Mouse (Mus musculus) retina, postnatal 7 days (tissue): ENCODE measurements around the gene Sco1.
"Not testable (repeated sequence)": the region's sequence is repeated elsewhere in the genome, so short reads cannot be mapped to it uniquely, and the experiment has no call there.

Experiments
- DNase-seq: peaks from one replicate; pipeline ENCODE4 v3.0.0-alpha.2; 2012; ENCODE audit warnings: low read depth, low spot score

The Sco1 gene

DNA sequence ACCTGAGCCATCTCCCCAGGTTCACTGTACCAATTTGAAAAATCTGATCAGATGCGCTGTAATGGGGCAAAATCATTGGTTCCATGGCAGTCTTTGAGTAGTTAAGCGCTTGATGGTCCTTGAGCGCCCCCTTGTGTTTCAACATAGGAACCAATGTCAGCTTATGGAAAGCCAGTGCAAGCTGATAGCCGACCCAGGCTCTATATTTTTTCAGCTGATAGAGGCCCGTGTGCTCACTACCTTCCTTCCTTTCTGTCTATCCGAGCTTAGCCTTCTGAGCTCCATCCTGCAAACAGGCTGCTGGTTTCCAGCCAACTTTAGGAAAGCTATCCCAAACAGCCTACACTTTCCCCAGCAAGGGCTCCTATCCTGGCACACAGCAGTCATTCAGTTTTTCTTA lies 33.0 kb downstream of the Sco1 start:
- DNase-seq: peak; percentile 73

DNA sequence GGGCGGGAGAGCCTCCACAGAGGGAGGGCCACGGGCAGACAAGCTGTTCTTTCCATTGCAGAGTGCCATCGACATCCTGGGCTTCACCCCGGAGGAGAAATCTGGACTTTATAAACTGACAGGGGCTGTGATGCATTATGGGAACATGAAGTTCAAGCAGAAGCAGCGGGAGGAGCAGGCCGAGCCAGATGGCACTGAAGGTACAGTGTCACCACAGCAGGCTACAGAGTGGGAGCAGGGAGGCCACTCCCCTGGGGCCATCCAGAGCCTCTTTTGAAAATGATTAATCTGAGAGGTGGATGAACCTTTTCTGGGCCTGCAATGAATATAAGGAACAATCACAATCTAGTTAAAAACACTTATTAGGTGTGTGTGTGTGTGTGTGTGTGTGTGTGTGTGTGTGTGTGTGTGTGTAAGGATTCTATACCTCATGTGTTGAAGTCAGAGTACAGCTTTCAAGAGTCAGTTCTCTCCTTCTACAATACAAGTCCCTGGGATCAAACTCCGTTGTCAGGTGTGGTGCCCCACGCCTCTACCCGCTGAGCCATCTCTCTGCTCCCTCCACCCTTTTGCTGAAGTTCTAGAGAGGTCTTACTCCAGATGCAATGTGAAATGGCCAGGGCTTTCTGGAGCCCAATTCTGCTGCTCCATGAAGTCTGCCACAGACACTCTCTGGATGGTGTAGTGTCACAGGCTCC lies 34.1 kb downstream of the Sco1 start:
- DNase-seq: no peak

- no peak for DNase-seq
Measured at GRCm38 (mm10) chr11:67087225-67087624, 34.8 kb downstream of the Sco1 start.

GRCm38 (mm10) chr11:67092354-67092753 lies 39.9 kb downstream of the Sco1 start:
- DNase-seq: not testable (repeated sequence)

DNA sequence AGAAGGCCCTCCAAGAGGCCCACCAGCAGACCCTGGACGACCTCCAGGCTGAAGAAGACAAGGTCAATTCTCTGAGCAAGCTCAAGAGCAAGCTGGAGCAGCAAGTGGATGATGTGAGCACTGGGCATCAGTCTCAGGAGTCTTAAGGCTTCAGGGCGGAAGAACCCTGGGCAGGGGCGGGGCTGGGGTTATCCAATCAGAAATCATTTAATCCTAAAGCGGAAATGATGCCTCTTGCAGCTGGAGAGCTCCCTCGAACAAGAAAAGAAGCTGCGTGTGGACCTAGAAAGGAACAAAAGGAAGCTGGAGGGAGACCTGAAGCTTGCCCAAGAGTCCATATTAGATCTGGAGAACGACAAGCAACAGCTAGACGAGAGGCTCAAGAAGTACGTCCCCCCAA lies 40.7 kb downstream of the Sco1 start:
- no peak for DNase-seq

GRCm38 (mm10) chr11:67093652-67094051 lies 41.2 kb downstream of the Sco1 start:
- DNase-seq: no peak

DNA sequence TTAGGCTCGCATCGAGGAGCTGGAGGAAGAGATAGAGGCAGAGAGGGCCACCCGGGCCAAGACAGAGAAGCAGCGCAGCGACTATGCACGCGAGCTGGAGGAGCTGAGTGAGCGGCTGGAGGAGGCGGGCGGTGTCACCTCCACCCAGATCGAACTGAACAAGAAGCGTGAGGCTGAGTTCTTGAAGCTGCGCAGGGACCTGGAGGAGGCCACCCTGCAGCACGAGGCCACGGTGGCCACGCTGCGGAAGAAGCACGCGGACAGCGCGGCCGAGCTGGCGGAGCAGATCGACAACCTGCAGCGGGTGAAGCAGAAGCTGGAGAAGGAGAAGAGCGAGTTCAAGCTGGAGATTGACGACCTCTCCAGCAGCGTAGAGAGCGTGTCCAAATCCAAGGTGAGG lies 42.0 kb downstream of the Sco1 start:
- DNase-seq: no peak

- DNase-seq: no peak
Measured at GRCm38 (mm10) chr11:67097709-67098108, 45.2 kb downstream of the Sco1 start.

DNA sequence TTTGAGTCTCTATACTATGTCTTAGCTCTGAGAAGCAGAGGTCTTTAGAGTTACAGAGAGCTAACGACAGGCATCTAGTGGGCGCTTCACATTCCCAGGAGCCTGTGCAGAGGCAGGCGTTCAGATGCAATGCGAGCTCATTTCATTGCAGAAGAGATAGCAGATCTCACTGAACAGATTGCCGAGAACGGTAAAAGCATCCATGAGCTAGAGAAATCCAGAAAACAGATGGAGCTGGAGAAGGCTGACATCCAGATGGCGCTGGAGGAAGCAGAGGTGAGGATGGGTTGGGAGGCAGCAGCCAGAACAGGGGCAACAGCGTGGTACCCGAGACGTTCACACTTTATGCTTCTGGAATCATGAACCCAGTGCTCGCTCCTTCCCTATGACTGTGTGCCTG lies 46.0 kb downstream of the Sco1 start:
- no peak for DNase-seq

DNA sequence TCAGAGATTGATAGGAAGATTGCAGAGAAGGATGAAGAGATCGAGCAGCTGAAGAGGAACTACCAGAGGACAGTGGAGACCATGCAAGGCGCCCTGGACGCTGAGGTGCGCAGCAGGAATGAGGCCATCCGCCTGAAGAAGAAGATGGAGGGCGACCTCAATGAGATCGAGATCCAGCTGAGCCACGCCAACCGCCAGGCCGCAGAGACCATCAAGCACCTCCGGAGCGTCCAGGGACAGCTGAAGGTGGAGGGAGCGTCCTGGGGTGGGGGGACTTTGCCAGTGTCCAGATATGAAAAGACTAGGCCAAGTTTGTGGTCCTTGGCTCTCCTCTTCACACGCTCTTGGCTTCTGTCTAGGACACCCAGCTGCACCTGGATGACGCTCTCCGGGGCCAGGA lies 46.8 kb downstream of the Sco1 start:
- no peak for DNase-seq

DNA sequence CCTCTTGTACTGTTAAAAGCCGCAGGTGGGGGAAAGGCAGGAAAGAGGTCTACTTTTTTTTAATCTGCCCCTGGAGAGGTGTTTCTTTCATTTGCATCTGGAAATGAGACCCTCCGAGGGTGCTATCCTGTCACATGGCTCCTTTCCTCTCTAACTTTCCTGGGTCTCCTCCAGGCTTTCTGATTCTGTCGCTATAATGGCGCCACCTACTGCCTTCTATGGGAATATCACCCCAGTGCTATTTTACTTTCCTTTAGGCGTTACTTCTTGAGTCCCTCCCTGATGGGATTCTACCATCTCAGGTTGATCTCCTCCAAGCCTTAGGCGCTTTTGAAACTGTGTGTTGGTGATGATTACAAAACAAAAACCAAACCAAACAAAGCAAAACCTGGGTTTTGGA lies 47.7 kb downstream of the Sco1 start:
- no peak for DNase-seq

DNA sequence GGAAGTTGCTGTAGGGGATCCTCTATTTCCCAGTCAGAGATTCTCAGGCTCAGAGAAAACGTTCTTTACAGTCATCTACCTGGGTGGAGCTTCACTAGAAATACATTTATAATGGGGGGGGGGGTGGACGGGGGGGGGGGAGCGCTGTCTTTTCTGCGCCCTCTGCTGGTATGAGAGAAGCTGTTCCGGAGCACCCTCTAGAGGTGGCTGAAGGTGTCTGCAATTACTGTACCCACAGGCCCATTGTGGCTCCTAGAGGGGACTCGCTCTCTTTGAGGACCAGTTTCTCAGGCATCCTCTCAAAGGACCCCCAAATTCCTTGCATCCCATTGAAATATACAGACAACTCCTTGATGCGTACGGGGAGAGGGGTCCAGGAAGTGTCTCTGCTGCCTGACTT lies 49.2 kb downstream of the Sco1 start:
- DNase-seq: peak; percentile 48

DNA sequence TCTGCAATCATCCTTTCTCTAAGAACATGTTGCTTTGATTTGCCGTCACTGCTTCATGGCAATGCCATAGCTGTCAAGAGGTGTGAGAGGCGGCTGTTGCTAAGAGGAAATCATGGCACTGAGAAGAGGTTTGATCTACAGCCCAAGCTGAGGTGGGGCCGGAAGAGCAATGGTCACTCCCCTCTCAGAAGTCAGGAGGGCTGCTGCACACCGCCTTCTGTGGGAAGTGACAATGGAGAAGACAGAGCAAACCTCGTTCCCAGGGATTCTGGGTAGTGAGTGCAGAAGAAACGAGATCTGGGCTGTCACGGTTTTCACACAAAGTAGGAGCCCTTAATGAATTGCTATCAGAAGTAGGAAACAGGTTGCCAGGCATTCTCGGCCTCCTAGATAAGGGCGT lies 50.8 kb downstream of the Sco1 start:
- no peak for DNase-seq

DNA sequence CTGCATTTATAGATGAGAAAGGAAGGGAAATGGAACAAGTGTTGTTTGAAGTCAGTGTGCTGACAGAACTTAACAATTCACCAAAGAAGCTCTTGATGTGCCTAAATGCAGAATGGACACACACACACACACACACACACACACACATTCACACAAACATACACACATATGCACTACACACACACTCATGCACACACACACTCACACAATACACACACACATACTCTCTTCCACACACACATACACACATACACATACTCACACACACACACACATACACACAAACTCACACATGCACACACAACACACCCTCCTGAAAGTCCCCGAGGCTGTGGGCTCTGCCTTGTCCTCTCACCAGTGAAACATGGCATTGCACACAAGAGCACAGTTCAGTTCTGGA lies 51.8 kb downstream of the Sco1 start:
- no peak for DNase-seq

DNA sequence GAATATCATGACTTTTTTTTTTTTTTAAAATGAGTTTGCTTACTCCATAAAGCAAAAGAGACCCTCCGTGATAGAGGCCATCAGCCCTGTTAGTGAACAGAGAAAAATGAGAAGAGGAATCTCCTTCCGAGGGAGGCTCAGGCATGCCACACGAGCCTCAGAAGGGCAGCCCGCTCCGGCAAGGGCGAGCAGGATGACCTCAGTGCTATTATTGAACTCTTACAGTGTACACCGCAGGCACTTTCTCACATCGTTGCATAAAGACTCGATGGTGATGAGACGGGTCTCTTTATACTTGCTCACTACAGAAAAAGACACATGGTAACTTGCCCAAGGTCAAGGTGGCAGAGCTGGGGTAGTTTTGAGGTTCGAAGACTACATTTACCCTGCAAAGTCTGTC lies 52.2 kb downstream of the Sco1 start:
- DNase-seq: no peak

DNA sequence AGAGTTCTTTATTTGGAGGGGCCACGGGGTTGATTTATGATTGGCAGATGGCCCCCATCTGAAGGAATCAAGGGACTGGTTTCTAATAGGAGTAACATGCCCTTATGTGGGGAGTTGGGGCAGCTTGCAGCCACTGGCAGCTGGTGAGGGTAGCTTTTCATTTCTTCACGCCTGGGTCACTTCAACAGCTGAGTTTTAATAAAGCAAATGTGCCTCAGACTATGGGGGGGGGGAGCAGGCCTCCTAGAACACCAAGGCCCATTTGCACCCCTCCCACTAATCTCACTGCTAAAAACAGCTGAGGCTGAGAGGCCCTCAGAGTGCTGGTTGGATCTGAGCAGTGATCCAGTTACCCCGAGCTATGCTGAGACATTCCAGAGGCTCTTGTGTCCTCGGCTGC lies 53.2 kb downstream of the Sco1 start:
- no peak for DNase-seq

DNA sequence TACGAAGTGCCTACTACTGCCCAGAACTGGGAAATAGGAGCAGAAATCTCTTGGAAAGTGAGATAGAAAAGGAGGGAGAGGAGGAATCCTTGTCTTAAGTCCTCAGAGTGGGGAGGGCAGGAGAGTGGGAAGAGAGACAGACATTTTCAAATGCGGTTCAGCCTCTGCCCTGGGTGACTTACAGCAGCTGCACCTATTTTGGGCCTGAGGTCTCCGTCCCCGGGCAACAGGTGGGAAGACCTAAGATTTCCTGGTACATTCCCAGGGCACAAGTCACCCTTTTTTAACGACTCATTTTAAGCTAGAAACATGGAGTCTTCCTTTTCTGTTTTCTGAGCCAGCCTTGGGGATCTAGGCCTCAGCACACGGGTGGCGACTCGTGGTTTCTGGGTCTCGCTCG lies 54.5 kb downstream of the Sco1 start:
- DNase-seq: no peak

DNA sequence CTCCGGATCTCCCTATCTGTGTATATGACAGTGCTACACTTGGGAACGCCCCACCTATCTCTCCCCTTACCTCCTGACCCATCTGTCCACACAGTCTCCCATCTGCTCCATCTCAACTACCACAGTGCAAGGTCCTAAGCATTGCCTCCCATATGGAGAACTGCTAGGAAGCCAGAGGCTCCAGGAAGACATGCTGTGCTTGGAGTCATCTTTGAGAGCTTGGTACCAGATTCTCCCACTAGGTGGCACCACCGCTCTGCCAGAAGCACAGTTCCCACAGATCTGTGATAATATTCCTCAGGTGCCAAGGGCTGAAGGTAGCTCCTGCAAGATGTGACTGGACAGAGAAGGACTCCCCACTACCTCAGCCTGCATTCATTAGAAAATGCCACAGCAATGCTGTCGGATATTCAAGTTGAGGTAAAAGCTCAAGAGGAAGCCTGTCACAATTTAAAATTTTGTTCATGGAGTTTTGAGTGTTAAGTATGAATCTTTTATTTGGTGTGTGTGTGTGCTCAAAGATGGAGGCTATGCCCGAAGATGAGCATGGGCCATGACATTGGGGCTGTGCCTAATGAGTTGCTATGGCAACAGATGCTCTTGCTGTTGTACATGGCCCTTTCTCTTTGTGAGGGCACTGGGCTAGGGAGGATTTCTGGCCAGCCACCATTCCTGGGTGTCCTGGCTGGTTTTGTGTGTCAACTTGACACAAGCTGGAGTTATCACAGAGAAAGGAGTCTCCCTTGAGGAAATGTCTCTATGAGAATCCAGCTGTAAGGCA lies 57.9 kb downstream of the Sco1 start:
- DNase-seq: peak; percentile 60

GRCm38 (mm10) chr11:67112019-67112850 lies 59.8 kb downstream of the Sco1 start:
- peak; percentile 54 for DNase-seq

DNA sequence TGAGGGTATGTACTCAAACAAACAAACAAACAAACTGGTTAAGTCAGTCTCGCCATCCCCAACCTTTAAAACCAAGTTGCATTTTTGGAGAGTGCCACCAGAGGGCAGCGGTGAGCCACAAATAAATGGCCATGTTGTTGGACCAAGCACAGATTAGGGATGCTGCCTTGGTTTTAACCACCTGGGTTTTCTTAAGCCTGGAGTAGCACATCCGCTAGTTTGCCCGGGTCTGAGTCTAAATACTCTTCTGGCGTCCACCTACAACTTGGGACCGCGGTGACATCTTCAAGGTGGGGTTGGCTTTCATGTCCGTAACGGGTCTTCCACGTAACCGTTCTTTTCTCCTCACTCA lies 60.4 kb downstream of the Sco1 start:
- DNase-seq: peak; percentile 63

- no peak for DNase-seq
Measured at GRCm38 (mm10) chr11:67113381-67113780, 60.9 kb downstream of the Sco1 start.

GRCm38 (mm10) chr11:67114261-67114660 lies 61.8 kb downstream of the Sco1 start:
- no peak for DNase-seq

DNA sequence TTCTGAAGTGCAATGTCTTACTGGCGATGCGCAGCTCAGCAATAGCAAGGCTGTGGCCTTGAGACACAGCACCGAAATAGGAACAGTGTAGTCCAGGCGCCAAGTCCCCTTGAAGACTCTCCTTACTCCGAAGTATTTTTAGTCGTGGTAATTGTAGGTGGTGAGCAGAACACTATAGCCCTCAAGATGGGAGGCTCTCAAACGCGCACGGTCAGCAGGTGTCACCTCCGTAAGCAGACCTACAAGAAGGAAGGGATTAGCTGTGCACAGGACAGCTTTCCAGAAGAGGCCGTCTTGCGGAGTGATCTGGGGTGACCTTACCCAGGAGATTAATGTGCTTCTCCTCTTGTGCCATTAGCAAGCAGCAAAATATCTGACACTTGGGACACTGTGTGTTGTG lies 62.4 kb downstream of the Sco1 start:
- DNase-seq: no peak
